Mouse (Mus musculus) limb, embryonic 10.5 days (tissue): ENCODE results near the gene Trpm6. TPM values are rescaled to one million over a fixed set of nuclear protein-coding genes. Genes with fewer than 3 reads are reported as not detected.
A peak's percentile ranks its signal among the peaks of the same experiment; 100 is the strongest.
"Not testable (repeated sequence)": the region's sequence is repeated elsewhere in the genome, so short reads cannot be mapped to it uniquely, and the experiment has no call there.

Experiments used
- DNase-seq: peaks from one replicate; pipeline ENCODE4 v3.0.0-alpha.2; 2017; ENCODE audit warnings: low spot score
- H3K27ac ChIP-seq: fragments of 300-500 bp; sonication (generic); 2 replicates; pipeline ENCODE4 v1.5.1; 2016; ENCODE audit warnings: mild to moderate bottlenecking
- H3K27me3 ChIP-seq: fragments of 300-500 bp; sonication (generic); 2 replicates; pipeline ENCODE4 v1.6.1; 2016; ENCODE audit warnings: low read depth, mild to moderate bottlenecking; ENCODE audit not compliant: poor library complexity, severe bottlenecking
- H3K36me3 ChIP-seq: fragments of 300-500 bp; sonication (generic); 2 replicates; pipeline ENCODE4 v1.6.1; 2016; ENCODE audit warnings: mild to moderate bottlenecking, moderate library complexity
- H3K4me1 ChIP-seq: fragments of 300-500 bp; sonication (generic); 2 replicates; pipeline ENCODE4 v1.6.1; 2016
- H3K4me3 ChIP-seq: fragments of 300-500 bp; sonication (generic); 2 replicates; pipeline ENCODE4 v1.5.1; 2016; ENCODE audit warnings: mild to moderate bottlenecking, moderate library complexity
- H3K9me3 ChIP-seq: fragments of 300-500 bp; sonication (generic); replicated peaks from 2 replicates; pipeline ENCODE4 v1.6.1; 2016; ENCODE audit warnings: mild to moderate bottlenecking
- WGBS: fragments of 180-500 bp; shearing (Covaris S2); methylation state at CpG from one replicate; pipeline ENCODE4 v1.1.7; 2016; 5-methylcytosine and 5-hydroxymethylcytosine counted together
- polyA plus RNA-seq: library from polyadenylated mRNA; unstranded; fragments of >200 nt; fragmentation: Nextera tagmentation; extraction: Ambion mirVana; gene quantifications from 2 replicates; pipeline ENCODE4 v1.2.1, GENCODE M21; 2016

Gene Trpm6
- 0.23 and 0.73 TPM in 2 replicates for polyA plus RNA-seq

GRCm38 (mm10) chr19:18749598-18750339, at the start of gene Trpm6:
TSS of gene Trpm6 (plus strand) at chr19:18749983.
- no peaks in the 10 kb centered on the region for H3K36me3 ChIP-seq
- H3K4me1 ChIP-seq, result peaks cover 8% of the 10 kb centered on the region
- no peaks in the 10 kb centered on the region for H3K9me3 ChIP-seq
- peaks cover 20% of the 10 kb centered on the region for H3K27me3 ChIP-seq
- WGBS, result 5% methylated on average over 41 of the region's 41 CpGs
- peak within 1 kb of the TSS; percentile 66 for H3K27ac ChIP-seq
- H3K4me3 ChIP-seq, result peak within 1 kb of the TSS; percentile 54
- DNase-seq, result peak; percentile 55

GRCm38 (mm10) chr19:18708101-18708500, 41.7 kb upstream of the Trpm6 start:
- no peak for DNase-seq
- no peaks in the 10 kb centered on the region for H3K27me3 ChIP-seq
- H3K4me1 ChIP-seq, result no peaks in the 10 kb centered on the region
- H3K27ac ChIP-seq, result no peak overlapping the region
- H3K9me3 ChIP-seq, result no peaks in the 10 kb centered on the region
- H3K4me3 ChIP-seq, result no peak overlapping the region
- H3K36me3 ChIP-seq, result no peaks in the 10 kb centered on the region

- H3K9me3 ChIP-seq, result no peaks in the 10 kb centered on the region
- no peaks in the 10 kb centered on the region for H3K27me3 ChIP-seq
- DNase-seq, result no peak
- H3K4me3 ChIP-seq, result no peak overlapping the region
- H3K4me1 ChIP-seq, result peaks cover 18% of the 10 kb centered on the region
- 0 out of 2 replicates have a peak, but pooled peaks cover 5% of the 10 kb centered on the region for H3K36me3 ChIP-seq
- no peak overlapping the region for H3K27ac ChIP-seq
- WGBS, result 83% methylated on average over 6 of the region's 6 CpGs
Measured at GRCm38 (mm10) chr19:18710903-18711302, 38.9 kb upstream of the Trpm6 start.

GRCm38 (mm10) chr19:18711589-18711988, 38.2 kb upstream of the Trpm6 start:
- no peaks in the 10 kb centered on the region for H3K9me3 ChIP-seq
- H3K36me3 ChIP-seq, result 0 out of 2 replicates have a peak, but pooled peaks cover 5% of the 10 kb centered on the region
- no peak overlapping the region for H3K4me3 ChIP-seq
- WGBS, result 93% methylated on average over 9 of the region's 9 CpGs
- H3K27me3 ChIP-seq, result no peaks in the 10 kb centered on the region
- H3K4me1 ChIP-seq, result peaks cover 19% of the 10 kb centered on the region
- no peak for DNase-seq
- no peak overlapping the region for H3K27ac ChIP-seq

GRCm38 (mm10) chr19:18712153-18712865, 37.5 kb upstream of the Trpm6 start:
- no peaks in the 10 kb centered on the region for H3K9me3 ChIP-seq
- peak overlapping the region; percentile 94 for H3K4me3 ChIP-seq
- 58% methylated on average over 16 of the region's 16 CpGs for WGBS
- H3K27ac ChIP-seq, result peak overlapping the region; percentile 93
- DNase-seq, result no peak
- peaks cover 10% of the 10 kb centered on the region for H3K36me3 ChIP-seq
- H3K27me3 ChIP-seq, result no peaks in the 10 kb centered on the region
- H3K4me1 ChIP-seq, result peaks cover 19% of the 10 kb centered on the region

- Histone ChIP-seq H3K4me3 (peak within 1 kb of the TSS; percentile 94), H3K36me3 (peaks cover 15% of the 10 kb centered on the region), H3K27me3 (no peaks in the 10 kb centered on the region), H3K4me1 (peaks cover 19% of the 10 kb centered on the region), H3K27ac (peak within 1 kb of the TSS; percentile 93), H3K9me3 (no peaks in the 10 kb centered on the region)
- WGBS, result under 1% methylated on average over 49 of the region's 49 CpGs
- DNase-seq, result peak; percentile 99
Measured at GRCm38 (mm10) chr19:18712866-18713300, 36.9 kb upstream of the Trpm6 start, which contains the start of gene D030056L22Rik. TSS of gene D030056L22Rik (plus strand) at chr19:18713193.

- Histone ChIP-seq H3K36me3 (peaks cover 20% of the 10 kb centered on the region), H3K4me3 (peak overlapping the region; percentile 94), H3K4me1 (peaks cover 19% of the 10 kb centered on the region), H3K27ac (peak overlapping the region; percentile 93)
- under 1% methylated on average over 46 of the region's 46 CpGs for WGBS
- H3K27me3 ChIP-seq, H3K9me3 ChIP-seq: not testable (repeated sequence)
- DNase-seq, result peak; percentile 65
Measured at GRCm38 (mm10) chr19:18713357-18713756, 36.4 kb upstream of the Trpm6 start.

GRCm38 (mm10) chr19:18716374-18716773, 33.4 kb upstream of the Trpm6 start:
- peak; percentile 59 for DNase-seq
- WGBS, result 39% methylated on average over 1 of the region's 1 CpGs

GRCm38 (mm10) chr19:18720337-18720736, 29.4 kb upstream of the Trpm6 start:
- WGBS, result 87% methylated on average over 3 of the region's 3 CpGs
- no peak for DNase-seq
- Histone ChIP-seq H3K9me3 (no peaks in the 10 kb centered on the region), H3K4me3 (no peak overlapping the region), H3K27ac (no peak overlapping the region), H3K4me1 (peaks cover 5% of the 10 kb centered on the region), H3K36me3 (peaks cover 27% of the 10 kb centered on the region), H3K27me3 (no peaks in the 10 kb centered on the region)

More at GRCm38 (mm10) chr19:18716374-18716773, 33.4 kb upstream of the Trpm6 start:
- Histone ChIP-seq H3K4me1 (peaks cover 19% of the 10 kb centered on the region), H3K36me3 (peaks cover 32% of the 10 kb centered on the region), H3K27me3 (no peaks in the 10 kb centered on the region), H3K27ac (no peak overlapping the region), H3K4me3 (no peak overlapping the region), H3K9me3 (no peaks in the 10 kb centered on the region)

GRCm38 (mm10) chr19:18725186-18725585, 24.6 kb upstream of the Trpm6 start:
- Histone ChIP-seq H3K36me3 (no peaks in the 10 kb centered on the region), H3K4me3 (no peak overlapping the region), H3K9me3 (no peaks in the 10 kb centered on the region), H3K4me1 (peaks cover 2% of the 10 kb centered on the region), H3K27me3 (no peaks in the 10 kb centered on the region), H3K27ac (no peak overlapping the region)
- no peak for DNase-seq
- WGBS, result 85% methylated on average over 2 of the region's 2 CpGs

GRCm38 (mm10) chr19:18730255-18730654, 19.5 kb upstream of the Trpm6 start:
- Histone ChIP-seq H3K4me1 (peaks cover 17% of the 10 kb centered on the region), H3K4me3 (no peak overlapping the region), H3K9me3 (no peaks in the 10 kb centered on the region), H3K27ac (peak overlapping the region; percentile 44), H3K27me3 (no peaks in the 10 kb centered on the region), H3K36me3 (no peaks in the 10 kb centered on the region)
- WGBS, result 70% methylated on average over 7 of the region's 7 CpGs
- no peak for DNase-seq

- H3K4me3 ChIP-seq, result no peak overlapping the region
- no peaks in the 10 kb centered on the region for H3K27me3 ChIP-seq
- WGBS, result 36% methylated on average over 7 of the region's 7 CpGs
- H3K9me3 ChIP-seq, result no peaks in the 10 kb centered on the region
- no peaks in the 10 kb centered on the region for H3K36me3 ChIP-seq
- H3K27ac ChIP-seq, result no peak overlapping the region
- peak; percentile 41 for DNase-seq
- peaks cover 17% of the 10 kb centered on the region for H3K4me1 ChIP-seq
Measured at GRCm38 (mm10) chr19:18731077-18731476, 18.7 kb upstream of the Trpm6 start.

GRCm38 (mm10) chr19:18735901-18736300, 13.9 kb upstream of the Trpm6 start:
- Histone ChIP-seq H3K9me3 (no peaks in the 10 kb centered on the region), H3K36me3 (no peaks in the 10 kb centered on the region), H3K27me3 (no peaks in the 10 kb centered on the region), H3K4me1 (peaks cover 7% of the 10 kb centered on the region), H3K27ac (no peak overlapping the region), H3K4me3 (no peak overlapping the region)
- 94% methylated on average over 4 of the region's 4 CpGs for WGBS
- DNase-seq, result no peak
